Mouse (Mus musculus) liver, embryonic 15.5 days (tissue): ENCODE data around the gene Clca4a. TPM values are rescaled to one million over a fixed set of nuclear protein-coding genes. Genes with fewer than 3 reads are reported as not detected.
"Not testable (repeated sequence)": the region's sequence is repeated elsewhere in the genome, so short reads cannot be mapped to it uniquely, and the experiment has no call there.

ENCODE experiments used
- ATAC-seq: fragments of 200-750 bp; cut with Nextera tagmentation; 2 replicates; pipeline ENCODE4 v1.8.0; 2017; ENCODE audit warnings: moderate number of reproducible peaks, mild to moderate bottlenecking, moderate library complexity; ENCODE audit not compliant: insufficient read depth
- H3K27ac ChIP-seq: fragments of 300-500 bp; sonication (generic); replicated peaks from 2 replicates; pipeline ENCODE4 v1.5.1; 2015; ENCODE audit warnings: mild to moderate bottlenecking, inconsistent platforms
- H3K27me3 ChIP-seq: fragments of 300-500 bp; sonication (generic); 2 replicates; pipeline ENCODE4 v1.6.1; 2015; ENCODE audit warnings: mild to moderate bottlenecking, inconsistent platforms
- H3K36me3 ChIP-seq: fragments of 300-500 bp; sonication (generic); replicated peaks from 2 replicates; pipeline ENCODE4 v1.6.1; 2015; ENCODE audit warnings: moderate library complexity, mild to moderate bottlenecking, inconsistent platforms
- H3K4me1 ChIP-seq: fragments of 300-500 bp; sonication (generic); replicated peaks from 2 replicates; pipeline ENCODE4 v1.6.1; 2015; ENCODE audit warnings: inconsistent platforms
- H3K4me2 ChIP-seq: fragments of 300-500 bp; sonication (generic); 2 replicates; pipeline ENCODE4 v1.6.1; 2015; ENCODE audit warnings: moderate library complexity, mild to moderate bottlenecking, inconsistent platforms
- H3K4me3 ChIP-seq: fragments of 300-500 bp; sonication (generic); replicated peaks from 2 replicates; pipeline ENCODE4 v1.5.1; 2015; ENCODE audit warnings: mild to moderate bottlenecking, inconsistent platforms
- H3K9ac ChIP-seq: fragments of 300-500 bp; sonication (generic); 2 replicates; pipeline ENCODE4 v1.6.1; 2015; ENCODE audit warnings: moderate library complexity, mild to moderate bottlenecking, inconsistent platforms
- H3K9me3 ChIP-seq: fragments of 300-500 bp; sonication (generic); replicated peaks from 2 replicates; pipeline ENCODE4 v1.6.1; 2016; ENCODE audit warnings: inconsistent platforms
- WGBS: fragments of 180-500 bp; shearing (Covaris S2); methylation state at CpG from one replicate; pipeline ENCODE4 v1.1.7; 2015; ENCODE audit warnings: mixed read lengths; ENCODE audit not compliant: insufficient replicate concordance; 5-methylcytosine and 5-hydroxymethylcytosine counted together
- polyA plus RNA-seq: library from polyadenylated mRNA; unstranded; fragments of >200 nt; fragmentation: Nextera tagmentation; extraction: Ambion mirVana; gene quantifications from 2 replicates; pipeline ENCODE4 v1.2.1, GENCODE M21; 2015

The Clca4a gene
- polyA plus RNA-seq, 1 experiment from 2014 or later, result not detected

GRCm38 (mm10) chr3:144966074-144966473, 8.8 kb downstream of the Clca4a start:
- H3K4me1 ChIP-seq, result no peaks in the 10 kb centered on the region
- no peak for ATAC-seq
- no peaks in the 10 kb centered on the region for H3K9me3 ChIP-seq
- no peaks in the 10 kb centered on the region for H3K27me3 ChIP-seq
- 43% methylated on average over 4 of the region's 4 CpGs for WGBS
- H3K4me3 ChIP-seq, result no peak overlapping the region
- no peak overlapping the region for H3K27ac ChIP-seq
- no peaks in the 10 kb centered on the region for H3K36me3 ChIP-seq
- H3K4me2 ChIP-seq, result no peak overlapping the region
- H3K9ac ChIP-seq, result no peak overlapping the region

GRCm38 (mm10) chr3:144950829-144951228, 24.0 kb downstream of the Clca4a start:
- Histone ChIP-seq H3K27ac (no peak overlapping the region), H3K27me3 (no peaks in the 10 kb centered on the region), H3K9ac (no peak overlapping the region), H3K4me1 (no peaks in the 10 kb centered on the region), H3K4me2 (no peak overlapping the region), H3K9me3 (no peaks in the 10 kb centered on the region), H3K36me3 (no peaks in the 10 kb centered on the region), H3K4me3 (no peak overlapping the region)
- 46% methylated on average over 4 of the region's 4 CpGs for WGBS
- ATAC-seq, result no peak

GRCm38 (mm10) chr3:144947376-144947775, 27.5 kb downstream of the Clca4a start:
- not testable (repeated sequence) for ATAC-seq
- 50% methylated on average over 5 of the region's 5 CpGs for WGBS

GRCm38 (mm10) chr3:144933625-144934024, 41.2 kb downstream of the Clca4a start:
- H3K4me2 ChIP-seq, H3K9ac ChIP-seq, H3K27me3 ChIP-seq, H3K9me3 ChIP-seq, H3K36me3 ChIP-seq, H3K27ac ChIP-seq, H3K4me3 ChIP-seq, H3K4me1 ChIP-seq, ATAC-seq: not testable (repeated sequence)

More at GRCm38 (mm10) chr3:144947376-144947775, 27.5 kb downstream of the Clca4a start:
- not testable (repeated sequence) for H3K27ac ChIP-seq, H3K9ac ChIP-seq, H3K4me1 ChIP-seq, H3K4me2 ChIP-seq, H3K27me3 ChIP-seq, H3K9me3 ChIP-seq, H3K36me3 ChIP-seq, H3K4me3 ChIP-seq

GRCm38 (mm10) chr3:144933011-144933491, 41.8 kb downstream of the Clca4a start:
- ATAC-seq, result no peak

GRCm38 (mm10) chr3:144932335-144932734, 42.5 kb downstream of the Clca4a start, which contains the start of gene Clca4b:
Gene Clca4b, minus strand, starts transcription at chr3:144932529.
- no peak for ATAC-seq
- Histone ChIP-seq H3K27me3 (no peaks in the 10 kb centered on the region), H3K9me3 (no peaks in the 10 kb centered on the region), H3K27ac (no peak within 1 kb of the TSS), H3K4me1 (no peaks in the 10 kb centered on the region), H3K4me3 (no peak within 1 kb of the TSS), H3K4me2 (no peak within 1 kb of the TSS), H3K36me3 (no peaks in the 10 kb centered on the region), H3K9ac (no peak within 1 kb of the TSS)

More at GRCm38 (mm10) chr3:144933011-144933491, 41.8 kb downstream of the Clca4a start:
- Histone ChIP-seq H3K4me3 (no peak overlapping the region), H3K9ac (no peak overlapping the region), H3K36me3 (no peaks in the 10 kb centered on the region), H3K4me2 (no peak overlapping the region), H3K27me3 (no peaks in the 10 kb centered on the region), H3K4me1 (no peaks in the 10 kb centered on the region), H3K9me3 (no peaks in the 10 kb centered on the region), H3K27ac (no peak overlapping the region)
- 52% methylated on average over 1 of the region's 1 CpGs for WGBS

GRCm38 (mm10) chr3:144914014-144914413, 60.8 kb downstream of the Clca4a start:
- no peaks in the 10 kb centered on the region for H3K9me3 ChIP-seq
- ATAC-seq, result no peak
- no peak overlapping the region for H3K27ac ChIP-seq
- no peak overlapping the region for H3K9ac ChIP-seq
- no peaks in the 10 kb centered on the region for H3K27me3 ChIP-seq
- 74% methylated on average over 2 of the region's 2 CpGs for WGBS
- no peaks in the 10 kb centered on the region for H3K36me3 ChIP-seq
- no peak overlapping the region for H3K4me2 ChIP-seq
- H3K4me1 ChIP-seq, result no peaks in the 10 kb centered on the region
- no peak overlapping the region for H3K4me3 ChIP-seq

Other genes with a start within 250 kb of the Clca4a start
- 3.9 and 4.2 TPM in 2 replicates for gene Clca3a1, start 214.1 kb downstream of the Clca4a start, polyA plus RNA-seq
- not detected in 2 replicates for gene Clca3a2, start 155.6 kb downstream of the Clca4a start, polyA plus RNA-seq
- gene Clca3b, start 125.7 kb downstream of the Clca4a start, polyA plus RNA-seq, result not detected in 2 replicates
- not detected in 2 replicates for gene Clca4b, start 42.5 kb downstream of the Clca4a start, polyA plus RNA-seq
- gene Clca1, start 57.7 kb upstream of the Clca4a start, polyA plus RNA-seq, result 0.02 TPM in 1 of 2 replicates, not detected in the other
- not detected in 2 replicates for gene Clca2, start 124.4 kb upstream of the Clca4a start, polyA plus RNA-seq
- 4.5 and 5.3 TPM in 2 replicates for gene Odf2l, start 143.5 kb upstream of the Clca4a start, polyA plus RNA-seq